Mouse (Mus musculus) layer of hippocampus, adult 18-20 months (tissue): ENCODE measurements around the gene Rasgrp4. TPM values are rescaled to one million over a fixed set of nuclear protein-coding genes. Genes with fewer than 3 reads are reported as not detected.
"Not testable (repeated sequence)": the region's sequence is repeated elsewhere in the genome, so short reads cannot be mapped to it uniquely, and the experiment has no call there.

Source experiments
- DNase-seq, 2 experiments: peaks; one replicate each; pipeline ENCODE4 v3.0.0; 2022; ENCODE audit warnings: low spot score in 2 of 2
- total RNA-seq, 2 experiments: library from RNA; stranded (reverse); gene quantifications; 2 replicates each; pipeline ENCODE4 v1.2.3; 2021

Rasgrp4 gene
- total RNA-seq, 2 experiments from 2014 or later, result 0.59 to 1.0 TPM

GRCm38 (mm10) chr7:29172390-29173016, 37.9 kb downstream of the Rasgrp4 start:
- DNase-seq, result no peak

- no peak for DNase-seq
These were observed 43.5 kb downstream of the Rasgrp4 start for GRCm38 (mm10) chr7:29178106-29178505.

- DNase-seq, result no peak
These were observed 44.7 kb downstream of the Rasgrp4 start for GRCm38 (mm10) chr7:29179323-29179722.

GRCm38 (mm10) chr7:29180077-29180853, 45.6 kb downstream of the Rasgrp4 start, which contains the start of gene Psmd8:
Gene Psmd8 (minus strand): TSS chr7:29180701.
- peak; percentile 96 to 97 for DNase-seq

- no peak for DNase-seq
These were observed 46.2 kb downstream of the Rasgrp4 start for GRCm38 (mm10) chr7:29180854-29181236.

- DNase-seq, result not testable (repeated sequence)
These were observed 46.7 kb downstream of the Rasgrp4 start for GRCm38 (mm10) chr7:29181323-29181722.

GRCm38 (mm10) chr7:29194230-29194629, 59.6 kb downstream of the Rasgrp4 start:
- DNase-seq, result not testable (repeated sequence)

GRCm38 (mm10) chr7:29202577-29202976, 67.9 kb downstream of the Rasgrp4 start:
- DNase-seq, result no peak

Other genes with a start within 250 kb of the Rasgrp4 start
- gene Actn4, start 172.5 kb upstream of the Rasgrp4 start, total RNA-seq, result 100 to 1,000 TPM; 127 to 136 TPM
- 100 to 1,000 TPM; 201 to 212 TPM for gene Eif3k, start 153.0 kb upstream of the Rasgrp4 start, total RNA-seq
- gene Map4k1, start 152.8 kb upstream of the Rasgrp4 start, total RNA-seq, result 1 to 10 TPM in 1 of 2 experiments, under 1 TPM in 1; 0.99 to 1.3 TPM
- gene Ryr1, start 9.7 kb upstream of the Rasgrp4 start, total RNA-seq, result 10 to 100 TPM; 15.3 to 15.5 TPM
- 10 to 100 TPM; 30.9 to 32.2 TPM for gene Fam98c, start 21.4 kb downstream of the Rasgrp4 start, total RNA-seq
- 1 to 10 TPM in 1 of 2 experiments, under 1 TPM in 1; 0.82 to 1.2 TPM for gene Ggn, start 35.4 kb downstream of the Rasgrp4 start, total RNA-seq
- gene Spred3, start 35.6 kb downstream of the Rasgrp4 start, total RNA-seq, result 10 to 100 TPM; 41.2 to 44.1 TPM
- gene Psmd8, start 45.9 kb downstream of the Rasgrp4 start, total RNA-seq, result 100 to 1,000 TPM; 131 to 137 TPM
- gene Catsperg1, start 79.2 kb downstream of the Rasgrp4 start, total RNA-seq, result 1 to 10 TPM; 1.6 to 1.7 TPM
- 1 to 10 TPM; 2.3 to 2.4 TPM for gene Kcnk6, start 97.7 kb downstream of the Rasgrp4 start, total RNA-seq
- gene Yif1b, start 103.5 kb downstream of the Rasgrp4 start, total RNA-seq, result 10 to 100 TPM; 40.4 to 42.6 TPM
- not detected for gene 2200002D01Rik, start 113.6 kb downstream of the Rasgrp4 start, total RNA-seq
- 10 to 100 TPM; 21.9 to 26.1 TPM for gene Spint2, start 147.1 kb downstream of the Rasgrp4 start, total RNA-seq
- 10 to 100 TPM; 28.1 to 31.3 TPM for gene Ppp1r14a, start 154.5 kb downstream of the Rasgrp4 start, total RNA-seq
- gene Dpf1, start 169.1 kb downstream of the Rasgrp4 start, total RNA-seq, result 100 to 1,000 TPM; 105 to 112 TPM